Mouse (Mus musculus): Measurements from ENCODE around the gene Thbs2. TPM values are rescaled to one million over a fixed set of nuclear protein-coding genes. Genes with fewer than 3 reads are reported as not detected.

Thbs2 gene
- 10 to 100 TPM in 1 of 2 experiments, 1 to 10 TPM in 1; 4.6 to 11.9 TPM for total RNA-seq (2021)
- long read RNA-seq, experiment 1, full-length matches to known transcripts = 2 of 7 reads
- long read RNA-seq, experiment 1, partial matches to known transcripts = 4 of 7 reads
- long read RNA-seq, experiment 1, other reads (novel, unspliced or antisense) = 1 of 7 reads
- long read RNA-seq, experiment 2, full-length matches to known transcripts = 5 of 6 reads
- long read RNA-seq, experiment 2, partial matches to known transcripts = 1 of 6 reads
- long read RNA-seq, experiment 2, other reads (novel, unspliced or antisense) = 0 of 6 reads

- peak; percentile 63 for DNase-seq (ENCODE audit: low spot score)
Observed at GRCm38 (mm10) chr17:14693994-14694374, at the start of gene Thbs2. Gene Thbs2, minus strand, starts transcription at chr17:14694235.

DNA sequence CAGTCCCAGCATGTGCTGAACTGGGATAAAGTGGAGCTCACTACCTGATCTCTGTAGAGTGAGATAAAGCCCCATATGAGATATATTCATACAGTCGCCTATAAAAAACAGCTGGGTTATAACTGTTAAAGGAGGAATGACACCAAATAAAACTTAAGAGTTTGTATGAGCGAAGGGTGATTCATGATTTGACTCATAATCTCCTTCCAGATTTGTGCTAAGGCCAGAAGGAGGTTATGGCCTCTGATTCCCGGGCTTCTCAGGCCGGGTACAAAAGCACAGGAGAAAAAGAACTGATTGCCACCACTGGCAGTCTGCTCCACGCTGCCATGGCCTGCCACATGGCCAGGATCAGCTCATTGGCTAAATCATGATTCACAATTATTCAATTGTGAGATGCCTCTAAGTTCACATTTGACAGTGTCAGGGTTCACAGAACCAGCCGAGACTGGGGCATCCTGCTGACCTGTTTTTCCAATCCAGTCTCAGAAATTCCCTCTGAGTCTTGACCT is 41.5 kb upstream of the Thbs2 start:
- DNase-seq (ENCODE audit: low spot score) = no peak

DNA sequence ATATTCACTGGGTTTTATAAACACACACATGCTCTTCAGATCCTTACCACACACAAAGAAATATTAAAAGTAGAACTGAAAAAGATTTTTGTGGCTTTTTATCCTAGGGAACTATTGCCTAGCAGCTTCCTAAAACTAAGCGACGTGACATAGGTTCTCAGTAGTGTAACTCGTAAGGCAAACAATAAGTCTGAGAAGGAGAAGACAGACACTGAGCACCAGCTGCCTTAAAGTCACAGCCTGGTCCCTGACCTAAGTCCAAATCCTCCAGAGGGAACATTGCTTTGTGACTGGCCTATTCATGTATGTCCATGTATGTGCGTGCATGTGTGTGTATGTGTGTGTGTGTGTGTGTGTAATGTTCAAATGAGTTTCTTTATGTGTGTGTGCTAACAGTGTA is 40.3 kb upstream of the Thbs2 start:
- no peak for DNase-seq (ENCODE audit: low spot score)

DNA sequence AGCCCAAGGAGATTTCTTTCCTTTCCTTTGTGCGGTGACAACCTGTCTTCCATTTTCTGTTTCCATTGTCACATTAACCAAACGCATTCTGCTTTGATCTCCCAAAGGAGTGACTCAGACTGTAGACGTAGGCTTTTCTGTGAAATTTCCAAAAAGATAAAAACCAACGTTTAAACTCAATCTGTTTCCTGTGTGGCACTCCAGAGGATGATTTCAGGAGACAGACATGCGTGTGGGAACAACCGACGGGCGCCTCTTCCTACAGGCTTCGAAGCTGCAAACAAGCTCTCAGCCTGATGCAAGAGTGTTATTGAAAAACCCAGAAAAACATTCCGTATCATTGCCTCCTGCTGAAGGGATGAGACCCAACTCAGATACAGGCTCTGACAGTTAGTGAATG is 39.9 kb upstream of the Thbs2 start:
- no peak for DNase-seq (ENCODE audit: low spot score)

GRCm38 (mm10) chr17:14733027-14733426 is 39.0 kb upstream of the Thbs2 start:
- no peak for DNase-seq (ENCODE audit: low spot score)

DNA sequence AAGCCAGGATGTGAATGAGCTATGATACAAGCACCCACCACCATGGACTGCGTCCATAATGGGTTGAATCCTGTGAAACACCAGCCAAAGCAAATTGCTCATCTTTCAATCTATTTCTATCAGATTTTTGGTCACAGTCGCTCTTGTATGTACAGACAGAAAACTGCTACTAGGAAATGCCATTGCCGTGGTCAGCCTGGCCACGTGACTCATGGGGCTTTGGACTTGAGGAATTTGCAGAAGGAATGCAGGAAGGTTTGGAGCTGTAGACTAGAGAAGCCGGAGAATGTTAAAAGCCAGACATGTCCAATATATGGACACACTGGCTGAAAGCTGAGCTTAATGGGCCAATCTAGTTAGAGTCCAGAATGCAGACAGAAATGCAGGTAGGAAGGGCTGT is 36.6 kb upstream of the Thbs2 start:
- DNase-seq (ENCODE audit: low spot score) = no peak

GRCm38 (mm10) chr17:14727481-14727880 is 33.4 kb upstream of the Thbs2 start:
- DNase-seq (ENCODE audit: low spot score) = no peak

DNA sequence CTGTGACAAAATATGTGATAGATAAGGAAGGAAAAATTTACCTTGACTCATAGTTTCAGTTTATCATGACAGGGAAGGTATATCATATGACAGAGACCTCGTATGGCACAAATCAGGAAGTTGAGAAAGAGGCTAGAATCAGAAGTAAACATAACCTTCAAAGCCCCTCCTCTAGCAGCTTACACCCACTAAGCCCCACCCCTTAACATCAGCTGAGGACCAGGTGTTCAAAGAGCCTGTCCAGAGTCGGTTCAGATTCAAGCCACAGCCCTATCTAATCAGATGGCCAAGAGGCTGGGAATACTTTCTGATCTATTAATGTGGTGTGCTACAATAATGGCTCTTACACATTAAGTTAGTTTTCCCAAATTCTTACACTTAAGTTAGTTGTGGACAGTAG is 30.8 kb upstream of the Thbs2 start:
- no peak for DNase-seq (ENCODE audit: low spot score)

DNA sequence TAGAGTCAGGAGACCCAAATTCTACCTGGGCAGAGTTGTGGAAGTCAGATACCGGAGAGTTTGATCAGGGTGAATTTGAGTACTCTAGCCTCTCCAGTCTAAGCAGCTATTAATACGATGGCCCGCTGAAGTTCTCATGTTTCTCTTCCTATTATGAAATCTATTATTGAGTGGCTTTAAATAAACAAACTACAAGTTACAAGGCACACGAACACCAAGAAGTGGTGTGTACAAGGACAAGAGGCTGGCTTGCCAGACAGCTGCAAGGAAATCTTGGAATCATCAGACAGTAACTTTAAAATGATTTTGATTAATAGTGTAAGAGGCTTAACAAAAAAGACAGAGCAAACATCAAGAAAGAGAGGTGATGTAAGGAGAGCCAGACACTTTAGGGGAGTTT is 27.3 kb upstream of the Thbs2 start:
- DNase-seq (ENCODE audit: low spot score) = peak; percentile 25

- peak; percentile 52 for DNase-seq (ENCODE audit: low spot score)
Observed at GRCm38 (mm10) chr17:14720912-14721311, 26.9 kb upstream of the Thbs2 start.

- DNase-seq (ENCODE audit: low spot score) = peak; percentile 84
Observed at GRCm38 (mm10) chr17:14720227-14720626, 26.2 kb upstream of the Thbs2 start.

GRCm38 (mm10) chr17:14718801-14719200 is 24.8 kb upstream of the Thbs2 start:
- peak; percentile 42 for DNase-seq (ENCODE audit: low spot score)

DNA sequence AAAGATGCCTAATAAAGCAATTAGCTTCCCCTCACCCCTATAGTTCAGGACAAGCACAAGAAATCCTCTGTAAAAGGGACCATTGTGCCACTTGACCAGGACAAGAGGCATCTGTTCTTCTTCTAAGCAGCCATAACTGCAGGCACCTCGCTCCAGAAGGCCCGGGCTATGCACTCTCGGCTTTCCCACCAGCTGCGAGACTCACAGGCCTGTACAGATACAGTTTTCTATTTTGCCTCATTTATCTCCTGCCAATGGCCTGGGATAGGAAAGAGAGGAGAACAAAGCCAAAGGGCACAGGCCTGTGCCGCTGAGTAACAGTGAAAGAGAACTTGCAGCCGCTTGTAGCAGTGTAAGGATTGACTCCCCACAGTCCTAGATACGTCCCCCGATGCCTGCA is 20.7 kb upstream of the Thbs2 start:
- no peak for DNase-seq (ENCODE audit: low spot score)

DNA sequence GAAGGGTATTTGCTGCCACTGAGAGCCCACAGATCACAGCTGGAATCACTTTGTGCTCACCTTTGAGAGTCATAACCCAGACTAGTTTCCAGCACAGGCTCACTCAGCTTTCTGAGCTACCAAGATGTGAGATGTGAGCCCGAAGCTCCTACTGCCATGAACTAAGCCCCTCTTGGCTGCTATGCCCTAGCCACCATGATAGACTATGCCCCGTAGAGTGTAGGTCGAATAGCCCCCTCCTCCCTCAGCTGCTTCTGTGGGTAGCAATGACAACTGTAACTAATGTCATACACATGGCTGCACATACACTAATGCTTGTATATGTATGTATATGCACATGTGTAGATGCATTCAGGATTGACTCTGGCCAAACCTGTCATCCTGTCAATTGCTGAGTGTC is 20.3 kb upstream of the Thbs2 start:
- DNase-seq (ENCODE audit: low spot score) = no peak

DNA sequence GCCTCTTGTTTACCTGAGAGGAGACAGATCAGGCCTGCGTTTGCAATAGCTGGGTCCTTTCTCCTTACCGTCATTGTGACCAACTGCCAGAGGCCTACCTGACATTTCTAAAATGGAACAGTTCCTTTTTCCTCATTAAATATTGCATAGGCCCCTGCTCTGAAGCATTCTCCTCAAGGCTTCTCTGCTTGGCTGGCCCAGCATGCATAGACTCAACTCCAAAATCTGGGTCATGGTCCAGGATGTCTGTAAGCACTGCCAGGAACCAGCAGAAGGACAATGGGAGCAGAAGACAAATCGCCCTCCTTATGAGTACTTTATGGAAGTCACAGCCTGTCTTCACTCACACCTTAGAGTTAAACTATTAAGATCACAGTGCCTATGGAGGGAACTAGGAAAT is 17.7 kb upstream of the Thbs2 start:
- no peak for DNase-seq (ENCODE audit: low spot score)

- DNase-seq (ENCODE audit: low spot score) = peak; percentile 66
Observed at GRCm38 (mm10) chr17:14711032-14711431, 17.0 kb upstream of the Thbs2 start.

DNA sequence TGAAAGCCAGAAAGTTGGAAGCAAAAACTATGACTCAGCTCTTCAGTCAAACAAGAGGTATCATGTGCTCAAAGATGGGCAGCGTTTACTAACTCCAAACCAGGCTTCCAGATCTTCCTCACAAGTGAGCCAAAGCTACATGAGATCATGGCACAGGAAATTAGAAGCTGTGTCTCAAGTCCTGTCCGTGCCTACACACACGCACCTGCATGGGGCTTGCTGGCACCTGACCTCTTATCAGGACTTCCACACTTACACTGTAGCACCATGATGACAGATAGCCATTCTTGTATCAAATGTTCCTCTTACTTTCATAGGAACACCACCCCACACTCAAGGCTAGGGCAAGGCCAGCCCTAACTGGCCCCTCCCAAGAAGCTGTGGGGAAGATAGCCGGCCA is 12.0 kb upstream of the Thbs2 start:
- DNase-seq (ENCODE audit: low spot score) = no peak

DNA sequence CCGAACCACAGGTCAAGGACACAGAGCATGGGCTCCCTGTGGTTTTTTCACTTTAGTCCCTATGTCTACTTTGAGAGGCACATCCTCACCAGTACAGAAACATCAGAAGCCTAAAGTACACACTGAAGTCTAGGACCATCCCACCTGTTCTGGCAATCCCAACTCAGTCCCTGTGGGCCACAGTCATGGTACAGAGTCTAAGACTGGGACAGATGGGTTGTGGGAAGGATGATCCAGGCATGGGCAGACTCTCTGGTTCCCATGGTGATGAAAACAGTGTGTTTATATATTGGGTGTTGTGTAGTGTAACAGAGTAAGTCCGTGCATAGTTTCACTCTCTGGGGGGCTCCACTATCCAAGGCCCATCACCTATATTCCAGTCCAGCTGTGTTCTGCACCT is 11.4 kb upstream of the Thbs2 start:
- no peak for DNase-seq (ENCODE audit: low spot score)

- no peak for DNase-seq (ENCODE audit: low spot score)
Observed at GRCm38 (mm10) chr17:14703771-14704170, 9.7 kb upstream of the Thbs2 start.

- no peak for DNase-seq (ENCODE audit: low spot score)
Observed at GRCm38 (mm10) chr17:14703268-14703667, 9.2 kb upstream of the Thbs2 start.

GRCm38 (mm10) chr17:14702701-14703100 is 8.7 kb upstream of the Thbs2 start:
- no peak for DNase-seq (ENCODE audit: low spot score)

DNA sequence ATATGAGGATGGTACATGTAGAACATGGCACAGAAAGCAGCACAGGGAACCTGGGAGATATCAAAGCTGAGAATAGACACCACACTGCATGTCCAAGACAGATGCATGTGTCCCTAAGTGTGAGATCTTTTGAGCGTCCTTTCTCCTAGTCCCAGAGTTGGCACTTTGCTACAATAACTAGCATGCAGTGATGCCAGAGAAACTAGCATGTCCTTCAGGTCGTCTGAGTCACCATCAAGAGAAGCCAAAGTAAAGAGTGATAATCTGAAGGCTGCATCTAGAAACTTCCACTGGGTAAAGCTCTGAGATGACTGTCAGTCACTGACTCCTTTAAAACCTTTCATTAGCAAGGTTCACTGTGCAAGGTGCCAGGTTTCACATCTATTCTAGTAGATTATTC is 7.9 kb upstream of the Thbs2 start:
- DNase-seq (ENCODE audit: low spot score) = no peak

- DNase-seq (ENCODE audit: low spot score) = peak; percentile 36
Observed at GRCm38 (mm10) chr17:14700204-14700603, 6.2 kb upstream of the Thbs2 start.

- no peak for DNase-seq (ENCODE audit: low spot score)
Observed at GRCm38 (mm10) chr17:14698188-14698587, 4.2 kb upstream of the Thbs2 start.

Measured in gastrocnemius, adult 18-20 months (tissue).